In the genomic region with DNA sequence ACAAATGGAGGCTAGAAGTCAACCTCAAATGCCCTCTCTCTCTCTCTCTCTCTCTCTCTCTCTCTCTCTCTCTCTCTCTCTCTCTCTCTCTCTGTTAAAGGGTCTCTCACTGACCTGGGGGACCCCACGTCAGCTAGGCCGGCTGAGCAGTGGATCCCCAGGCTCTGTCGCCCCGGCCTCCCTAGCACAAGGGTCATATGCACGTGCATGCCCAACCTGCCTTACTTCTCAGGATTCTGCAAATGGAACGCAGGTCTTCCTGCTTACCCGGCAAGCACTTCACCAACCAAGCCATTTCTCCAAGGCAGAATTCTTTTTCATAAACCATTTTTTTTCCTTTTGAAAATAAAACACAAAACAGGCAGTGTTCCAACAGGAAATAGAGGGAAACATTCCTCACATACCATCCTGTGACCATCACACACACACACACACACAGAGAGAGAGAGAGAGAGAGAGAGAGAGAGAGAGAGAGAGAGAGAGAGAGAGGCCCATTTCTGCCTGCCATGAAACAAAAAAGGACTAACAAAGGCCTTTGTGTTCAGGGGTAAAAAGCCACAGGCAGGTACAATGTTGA, we compare ENCODE assay signal across 15 mouse cellular contexts.
DNase-seq lines count a peak whose midpoint lies in the region; ATAC-seq and TF ChIP-seq lines count a peak whose summit lies in the region.
"Had no signal": no experiment of that assay in that cellular context is flagged by ENCODE, and none has a peak within 500 bp of the region (broad histone marks: within the 10 kb centered on the region; RNA-seq: fewer than 3 reads in every experiment).

No protein-coding gene starts in this region.

- 75% methylated on average over 7 of the region's 7 CpGs for WGBS in hindbrain, embryonic 10.5 days
- 73% methylated on average over 7 of the region's 7 CpGs for WGBS in hindbrain, embryonic 11.5 days
- 27% methylated on average over 7 of the region's 7 CpGs for WGBS in lung, postnatal 0 days
- WGBS in embryonic facial prominence, embryonic 14.5 days, result 46% methylated on average over 7 of the region's 7 CpGs
- WGBS in neural tube, embryonic 15.5 days, result 75% methylated on average over 7 of the region's 7 CpGs

- TF ChIP-seq CTCF in lung, postnatal 0 days (IDR thresholded peaks at IDR 0.05), result no peak

- H3K4me2 ChIP-seq in hindbrain, embryonic 11.5 days (replicated peaks; ENCODE audit: low read depth, low read length), result no peak overlapping the region
- H3K4me2 ChIP-seq in lung, postnatal 0 days (replicated peaks; ENCODE audit: low read depth, low read length), result no peak overlapping the region
- no peak overlapping the region for H3K4me2 ChIP-seq in embryonic facial prominence, embryonic 14.5 days (ENCODE audit: low read depth, low read length)
- no peak overlapping the region for H3K4me2 ChIP-seq in neural tube, embryonic 15.5 days

- H3K36me3 ChIP-seq in hindbrain, embryonic 10.5 days, result no peaks in the 10 kb centered on the region
- H3K36me3 ChIP-seq in hindbrain, embryonic 11.5 days (ENCODE audit: control insufficient read depth, insufficient read depth, low read length), result no peaks in the 10 kb centered on the region
- H3K36me3 ChIP-seq in lung, postnatal 0 days (ENCODE audit: insufficient read depth, low read length), result no peaks in the 10 kb centered on the region
- H3K36me3 ChIP-seq in embryonic facial prominence, embryonic 14.5 days (ENCODE audit: control insufficient read depth, insufficient read depth, low read length), result no peaks in the 10 kb centered on the region
- H3K36me3 ChIP-seq in neural tube, embryonic 15.5 days, result no peaks in the 10 kb centered on the region

- no peak overlapping the region for H3K4me3 ChIP-seq in hindbrain, embryonic 10.5 days
- no peak overlapping the region for H3K4me3 ChIP-seq in hindbrain, embryonic 11.5 days (ENCODE audit: low read depth, low read length)
- no peak overlapping the region for H3K4me3 ChIP-seq in lung, postnatal 0 days (ENCODE audit: low read depth, low read length)
- no peak overlapping the region for H3K4me3 ChIP-seq in embryonic facial prominence, embryonic 14.5 days (ENCODE audit: low read depth, low read length)
- H3K4me3 ChIP-seq in neural tube, embryonic 15.5 days (replicated peaks), result no peak overlapping the region

- H3K9me3 ChIP-seq in hindbrain, embryonic 10.5 days, result no peaks in the 10 kb centered on the region
- no peaks in the 10 kb centered on the region for H3K9me3 ChIP-seq in hindbrain, embryonic 11.5 days (ENCODE audit: control insufficient read depth, low read length)
- no peaks in the 10 kb centered on the region for H3K9me3 ChIP-seq in lung, postnatal 0 days (ENCODE audit: low read length)
- no peaks in the 10 kb centered on the region for H3K9me3 ChIP-seq in embryonic facial prominence, embryonic 14.5 days (ENCODE audit: control insufficient read depth, low read length)
- no peaks in the 10 kb centered on the region for H3K9me3 ChIP-seq in neural tube, embryonic 15.5 days (replicated peaks)

- H3K27me3 ChIP-seq in hindbrain, embryonic 10.5 days (ENCODE audit: insufficient read depth, poor library complexity, severe bottlenecking), result no peaks in the 10 kb centered on the region
- no peaks in the 10 kb centered on the region for H3K27me3 ChIP-seq in hindbrain, embryonic 11.5 days (ENCODE audit: control insufficient read depth, insufficient read depth, low read length)
- H3K27me3 ChIP-seq in lung, postnatal 0 days (replicated peaks; ENCODE audit: insufficient read depth, low read length), result no peaks in the 10 kb centered on the region
- H3K27me3 ChIP-seq in embryonic facial prominence, embryonic 14.5 days (replicated peaks; ENCODE audit: control insufficient read depth, insufficient read depth, low read length), result no peaks in the 10 kb centered on the region
- no peaks in the 10 kb centered on the region for H3K27me3 ChIP-seq in neural tube, embryonic 15.5 days (replicated peaks)

- no peak for TF ChIP-seq EP300 in lung, postnatal 0 days (IDR thresholded peaks at IDR 0.05)

- no peak for ATAC-seq in hindbrain, embryonic 11.5 days (ENCODE audit: low FRiP score)
- ATAC-seq in lung, postnatal 0 days, result peak; percentile 11; the same call in 1 of the 2 replicates
- no peak for ATAC-seq in embryonic facial prominence, embryonic 14.5 days (ENCODE audit: low read depth)
- ATAC-seq in neural tube, embryonic 15.5 days (ENCODE audit: low FRiP score), result no peak
- ATAC-seq: midbrain, embryonic 16.5 days had no signal

- no peak overlapping the region for H3K9ac ChIP-seq in hindbrain, embryonic 11.5 days (ENCODE audit: low read depth, low read length)
- no peak overlapping the region for H3K9ac ChIP-seq in lung, postnatal 0 days (replicated peaks; ENCODE audit: low read depth)
- H3K9ac ChIP-seq in embryonic facial prominence, embryonic 14.5 days (ENCODE audit: low read depth, low read length), result no peak overlapping the region
- H3K9ac ChIP-seq in neural tube, embryonic 15.5 days (replicated peaks), result no peak overlapping the region

- peak overlapping the region; percentile 75 for H3K27ac ChIP-seq in hindbrain, embryonic 10.5 days
- H3K27ac ChIP-seq in hindbrain, embryonic 11.5 days (ENCODE audit: low read depth, low read length), result no peak overlapping the region
- H3K27ac ChIP-seq in lung, postnatal 0 days (ENCODE audit: low read length), result no peak overlapping the region; the same call in 1 of the 2 replicates
- H3K27ac ChIP-seq in embryonic facial prominence, embryonic 14.5 days (replicated peaks; ENCODE audit: low read depth, low read length), result peak overlapping the region; percentile 71
- 0 out of 2 replicates have a peak overlapping the region, but pooled peaks have one; percentile 43 for H3K27ac ChIP-seq in neural tube, embryonic 15.5 days (replicated peaks)

- no peak for DNase-seq in hindbrain, embryonic 10.5 days (ENCODE audit: low spot score)
- no peak for DNase-seq in hindbrain, embryonic 11.5 days (ENCODE audit: low spot score)
- DNase-seq in lung, postnatal 0 days (ENCODE audit: low spot score), result peak; percentile 25
- no peak for DNase-seq in lung, postnatal 25 days (ENCODE audit: low spot score)
- peak; percentile 59 for DNase-seq in embryonic facial prominence, embryonic 14.5 days (ENCODE audit: low spot score)
- no peak for DNase-seq in urinary bladder, postnatal 25 days (ENCODE audit: low spot score)
- DNase-seq in adipocyte (ENCODE audit: low spot score), result no peak
- DNase-seq: adrenal gland, adult 8-10 months; cerebellum, adult 9-11 months; gastrocnemius, postnatal 36 days; kidney, adult 9 months; right cerebral cortex, postnatal 14 days; thymus, postnatal 4 days had no signal

- H3K4me1 ChIP-seq in hindbrain, embryonic 10.5 days (replicated peaks), result peaks cover 23% of the 10 kb centered on the region
- no peaks in the 10 kb centered on the region; the same call in 1 of the 2 replicates for H3K4me1 ChIP-seq in hindbrain, embryonic 11.5 days (replicated peaks; ENCODE audit: control insufficient read depth, insufficient read depth, low read length)
- peaks cover 4% of the 10 kb centered on the region; the same call in 1 of the 2 replicates for H3K4me1 ChIP-seq in lung, postnatal 0 days (ENCODE audit: insufficient read depth, low read depth, low read length)
- H3K4me1 ChIP-seq in embryonic facial prominence, embryonic 14.5 days (ENCODE audit: control insufficient read depth, insufficient read depth, low read length), result peaks cover 14% of the 10 kb centered on the region
- 0 out of 2 replicates have a peak, but pooled peaks cover 7% of the 10 kb centered on the region for H3K4me1 ChIP-seq in neural tube, embryonic 15.5 days

Comparison
In these comparisons a context has a peak if more than half of its experiments do, and no peak if none do; other contexts are left out.
1. DNase-seq: peak in lung, postnatal 0 days (single experiment) and embryonic facial prominence, embryonic 14.5 days (single experiment); none in hindbrain, embryonic 10.5 days (single experiment), hindbrain, embryonic 11.5 days (single experiment), lung, postnatal 25 days (single experiment), urinary bladder, postnatal 25 days (single experiment) and adipocyte (single experiment).
2. H3K27ac ChIP-seq: peak in hindbrain, embryonic 10.5 days (single experiment), embryonic facial prominence, embryonic 14.5 days (single experiment) and neural tube, embryonic 15.5 days (single experiment); none in hindbrain, embryonic 11.5 days (single experiment) and lung, postnatal 0 days (single experiment).